Mouse (Mus musculus) embryonic facial prominence, embryonic 13.5 days (tissue): ENCODE data around the gene Cct7. TPM values are rescaled to one million over a fixed set of nuclear protein-coding genes. Genes with fewer than 3 reads are reported as not detected.

Experiments
- ATAC-seq: fragments of 200-750 bp; cut with Nextera tagmentation; 2 replicates; pipeline ENCODE4 v1.8.0; 2017; ENCODE audit warnings: low read depth; ENCODE audit not compliant: insufficient number of reproducible peaks, insufficient read depth, low FRiP score, low TSS enrichment
- H3K27ac ChIP-seq: fragments of 300-500 bp; sonication (generic); 2 replicates; pipeline ENCODE4 v1.5.1; 2015; ENCODE audit warnings: moderate library complexity, mild to moderate bottlenecking, inconsistent platforms
- H3K27me3 ChIP-seq: fragments of 300-500 bp; sonication (generic); 2 replicates; pipeline ENCODE4 v1.6.1; 2015; ENCODE audit warnings: mild to moderate bottlenecking, inconsistent platforms
- H3K36me3 ChIP-seq: fragments of 300-500 bp; sonication (generic); 2 replicates; pipeline ENCODE4 v1.6.1; 2015; ENCODE audit warnings: mild to moderate bottlenecking, inconsistent platforms
- H3K4me1 ChIP-seq: fragments of 300-500 bp; sonication (generic); 2 replicates; pipeline ENCODE4 v1.6.1; 2015; ENCODE audit warnings: inconsistent platforms
- H3K4me2 ChIP-seq: fragments of 300-500 bp; sonication (generic); 2 replicates; pipeline ENCODE4 v1.6.1; 2015; ENCODE audit warnings: moderate library complexity, mild to moderate bottlenecking, inconsistent platforms
- H3K4me3 ChIP-seq: fragments of 300-500 bp; sonication (generic); 2 replicates; pipeline ENCODE4 v1.5.1; 2015; ENCODE audit warnings: mild to moderate bottlenecking, inconsistent platforms
- H3K9ac ChIP-seq: fragments of 300-500 bp; sonication (generic); 2 replicates; pipeline ENCODE4 v1.6.1; 2015; ENCODE audit warnings: mild to moderate bottlenecking, inconsistent platforms
- H3K9me3 ChIP-seq: fragments of 300-500 bp; sonication (generic); 2 replicates; pipeline ENCODE4 v1.6.1; 2016; ENCODE audit warnings: inconsistent platforms
- WGBS: fragments of 180-500 bp; shearing (Covaris S2); methylation state at CpG from one replicate; pipeline ENCODE4 v1.1.7; 2015; ENCODE audit warnings: mixed read lengths; 5-methylcytosine and 5-hydroxymethylcytosine counted together
- polyA plus RNA-seq: library from polyadenylated mRNA; unstranded; fragments of >200 nt; fragmentation: Nextera tagmentation; extraction: Ambion mirVana; gene quantifications from 2 replicates; pipeline ENCODE4 v1.2.1, GENCODE M21; 2015

The Cct7 gene
- polyA plus RNA-seq = 452 and 471 TPM in 2 replicates

- WGBS = 2% methylated on average over 79 of the region's 96 CpGs
- ATAC-seq = peak; percentile 93
- H3K4me1 ChIP-seq = peaks cover 34% of the 10 kb centered on the region
- H3K27ac ChIP-seq = peak within 1 kb of the TSS; percentile 94
- peaks cover 15% of the 10 kb centered on the region for H3K36me3 ChIP-seq
- peak within 1 kb of the TSS; percentile 71 for H3K4me3 ChIP-seq
- H3K27me3 ChIP-seq = no peaks in the 10 kb centered on the region
- H3K9me3 ChIP-seq = no peaks in the 10 kb centered on the region
- peak within 1 kb of the TSS; percentile 90 for H3K9ac ChIP-seq
- H3K4me2 ChIP-seq = peak within 1 kb of the TSS; percentile 96
These were observed at the start of gene Cct7 for GRCm38 (mm10) chr6:85450697-85451663. Gene Cct7, plus strand, starts transcription at chr6:85451514.

GRCm38 (mm10) chr6:85402613-85403012 is 48.7 kb upstream of the Cct7 start:
- no peak overlapping the region for H3K9ac ChIP-seq
- WGBS = 49% methylated on average over 2 of the region's 2 CpGs
- no peak overlapping the region for H3K27ac ChIP-seq
- H3K4me1 ChIP-seq = 0 out of 2 replicates have a peak, but pooled peaks cover 2% of the 10 kb centered on the region
- ATAC-seq = no peak
- no peaks in the 10 kb centered on the region for H3K36me3 ChIP-seq
- no peak overlapping the region for H3K4me2 ChIP-seq
- H3K9me3 ChIP-seq = no peaks in the 10 kb centered on the region
- peaks cover 20% of the 10 kb centered on the region for H3K27me3 ChIP-seq
- no peak overlapping the region for H3K4me3 ChIP-seq

GRCm38 (mm10) chr6:85403039-85403438 is 48.3 kb upstream of the Cct7 start:
- WGBS = 77% methylated on average over 10 of the region's 10 CpGs
- Histone ChIP-seq H3K9ac (no peak overlapping the region), H3K36me3 (no peaks in the 10 kb centered on the region), H3K27me3 (peaks cover 24% of the 10 kb centered on the region), H3K4me2 (no peak overlapping the region), H3K27ac (no peak overlapping the region), H3K4me3 (no peak overlapping the region), H3K4me1 (0 out of 2 replicates have a peak, but pooled peaks cover 2% of the 10 kb centered on the region), H3K9me3 (no peaks in the 10 kb centered on the region)
- no peak for ATAC-seq

GRCm38 (mm10) chr6:85409003-85409402 is 42.3 kb upstream of the Cct7 start:
- no peak for ATAC-seq
- Histone ChIP-seq H3K4me3 (peak overlapping the region; percentile 26), H3K9ac (peak overlapping the region; percentile 32; the same call in 1 of the 2 replicates), H3K36me3 (no peaks in the 10 kb centered on the region), H3K4me1 (peaks cover 12% of the 10 kb centered on the region), H3K9me3 (no peaks in the 10 kb centered on the region), H3K27me3 (peaks cover 53% of the 10 kb centered on the region), H3K27ac (no peak overlapping the region), H3K4me2 (peak overlapping the region; percentile 46)
- under 1% methylated on average over 31 of the region's 31 CpGs for WGBS

GRCm38 (mm10) chr6:85410771-85411273 is 40.5 kb upstream of the Cct7 start:
- Histone ChIP-seq H3K9ac (no peak overlapping the region), H3K27ac (no peak overlapping the region), H3K4me2 (peak overlapping the region; percentile 32), H3K9me3 (no peaks in the 10 kb centered on the region), H3K36me3 (no peaks in the 10 kb centered on the region), H3K4me1 (peaks cover 12% of the 10 kb centered on the region), H3K27me3 (peaks cover 52% of the 10 kb centered on the region), H3K4me3 (no peak overlapping the region)
- peak; percentile 39; the same call in 1 of the 2 replicates for ATAC-seq
- WGBS = 11% methylated on average over 13 of the region's 13 CpGs

GRCm38 (mm10) chr6:85415829-85416228 is 35.5 kb upstream of the Cct7 start:
- Histone ChIP-seq H3K4me1 (no peaks in the 10 kb centered on the region), H3K4me2 (no peak overlapping the region), H3K36me3 (no peaks in the 10 kb centered on the region), H3K9ac (no peak overlapping the region), H3K27ac (no peak overlapping the region), H3K27me3 (peaks cover 12% of the 10 kb centered on the region), H3K4me3 (no peak overlapping the region), H3K9me3 (no peaks in the 10 kb centered on the region)
- WGBS = 63% methylated on average over 3 of the region's 3 CpGs
- no peak for ATAC-seq

- Histone ChIP-seq H3K36me3 (no peaks in the 10 kb centered on the region), H3K4me3 (no peak overlapping the region), H3K4me1 (no peaks in the 10 kb centered on the region), H3K9ac (no peak overlapping the region), H3K27me3 (peaks cover 30% of the 10 kb centered on the region), H3K27ac (no peak overlapping the region), H3K4me2 (no peak overlapping the region), H3K9me3 (no peaks in the 10 kb centered on the region)
- ATAC-seq = no peak
- WGBS = 79% methylated on average over 2 of the region's 2 CpGs
These were observed 32.2 kb upstream of the Cct7 start for GRCm38 (mm10) chr6:85419150-85419549.

GRCm38 (mm10) chr6:85423836-85424379 is 27.4 kb upstream of the Cct7 start, which contains the start of gene Noto:
Gene Noto, plus strand, starts transcription at chr6:85423886.
- H3K4me3 ChIP-seq = peak within 1 kb of the TSS; percentile 7; the same call in 1 of the 2 replicates
- no peak for ATAC-seq
- WGBS = 12% methylated on average over 28 of the region's 28 CpGs
- peaks cover 29% of the 10 kb centered on the region for H3K27me3 ChIP-seq
- no peaks in the 10 kb centered on the region for H3K4me1 ChIP-seq
- peak within 1 kb of the TSS; percentile 39 for H3K4me2 ChIP-seq
- H3K9me3 ChIP-seq = no peaks in the 10 kb centered on the region
- no peaks in the 10 kb centered on the region for H3K36me3 ChIP-seq
- peak within 1 kb of the TSS; percentile 44; the same call in 1 of the 2 replicates for H3K9ac ChIP-seq
- no peak within 1 kb of the TSS for H3K27ac ChIP-seq

- H3K27me3 ChIP-seq = peaks cover 4% of the 10 kb centered on the region
- 43% methylated on average over 8 of the region's 8 CpGs for WGBS
- no peaks in the 10 kb centered on the region for H3K36me3 ChIP-seq
- H3K9me3 ChIP-seq = no peaks in the 10 kb centered on the region
- H3K4me3 ChIP-seq = peak overlapping the region; percentile 97
- peak overlapping the region; percentile 79 for H3K4me2 ChIP-seq
- H3K4me1 ChIP-seq = peaks cover 13% of the 10 kb centered on the region
- ATAC-seq = peak; percentile 71
- peak overlapping the region; percentile 28; the same call in 1 of the 2 replicates for H3K27ac ChIP-seq
- peak overlapping the region; percentile 88 for H3K9ac ChIP-seq
These were observed 20.0 kb upstream of the Cct7 start for GRCm38 (mm10) chr6:85431274-85431841.

GRCm38 (mm10) chr6:85431842-85432431 is 19.4 kb upstream of the Cct7 start, which contains the start of gene Smyd5:
Gene Smyd5, plus strand, starts transcription at chr6:85431989.
- Histone ChIP-seq H3K36me3 (no peaks in the 10 kb centered on the region), H3K27ac (peak within 1 kb of the TSS; percentile 28; the same call in 1 of the 2 replicates), H3K4me1 (peaks cover 13% of the 10 kb centered on the region), H3K4me2 (peak within 1 kb of the TSS; percentile 79), H3K4me3 (peak within 1 kb of the TSS; percentile 97), H3K9ac (peak within 1 kb of the TSS; percentile 88), H3K27me3 (no peaks in the 10 kb centered on the region), H3K9me3 (no peaks in the 10 kb centered on the region)
- WGBS = under 1% methylated on average over 36 of the region's 39 CpGs
- ATAC-seq = peak; percentile 81

- no peak for ATAC-seq
- Histone ChIP-seq H3K4me1 (peaks cover 13% of the 10 kb centered on the region), H3K27ac (no peak overlapping the region), H3K36me3 (peaks cover 12% of the 10 kb centered on the region), H3K9ac (no peak overlapping the region), H3K27me3 (no peaks in the 10 kb centered on the region), H3K9me3 (no peaks in the 10 kb centered on the region), H3K4me3 (no peak overlapping the region), H3K4me2 (no peak overlapping the region)
- 77% methylated on average over 5 of the region's 5 CpGs for WGBS
These were observed 17.4 kb upstream of the Cct7 start for GRCm38 (mm10) chr6:85433865-85434264.
